Mouse (Mus musculus) naive thymus-derived CD4-positive, alpha-beta T cell, adult 2 months (primary cell): ENCODE data around the gene Sap30l.
"Not testable (repeated sequence)": the region's sequence is repeated elsewhere in the genome, so short reads cannot be mapped to it uniquely, and the experiment has no call there.

Source experiments
- DNase-seq: peaks from one replicate; pipeline ENCODE4 v3.0.0-alpha.2; 2011; ENCODE audit warnings: low read depth

The Sap30l gene

GRCm38 (mm10) chr11:57800266-57800951 is 1.0 kb upstream of the Sap30l start:
- DNase-seq: peak; percentile 54

- DNase-seq: peak; percentile 52
Measured at GRCm38 (mm10) chr11:57801766-57802510, 501 bp downstream of the Sap30l start.

- peak; percentile 49 for DNase-seq
Measured at GRCm38 (mm10) chr11:57802511-57802870, 1.1 kb downstream of the Sap30l start.

GRCm38 (mm10) chr11:57805047-57805446 is 3.6 kb downstream of the Sap30l start:
- no peak for DNase-seq

GRCm38 (mm10) chr11:57809017-57809731 is 7.7 kb downstream of the Sap30l start:
- DNase-seq: no peak

GRCm38 (mm10) chr11:57809732-57810098 is 8.3 kb downstream of the Sap30l start:
- no peak for DNase-seq

GRCm38 (mm10) chr11:57811006-57811405 is 9.6 kb downstream of the Sap30l start:
- no peak for DNase-seq

GRCm38 (mm10) chr11:57812212-57812611 is 10.8 kb downstream of the Sap30l start:
- DNase-seq: no peak

GRCm38 (mm10) chr11:57813641-57814040 is 12.2 kb downstream of the Sap30l start:
- no peak for DNase-seq

GRCm38 (mm10) chr11:57818189-57818588 is 16.8 kb downstream of the Sap30l start:
- DNase-seq: no peak

GRCm38 (mm10) chr11:57819999-57820581 is 18.7 kb downstream of the Sap30l start:
- DNase-seq: peak; percentile 77

GRCm38 (mm10) chr11:57823159-57823558 is 21.7 kb downstream of the Sap30l start:
- DNase-seq: not testable (repeated sequence)

- no peak for DNase-seq
Measured at GRCm38 (mm10) chr11:57823714-57824113, 22.3 kb downstream of the Sap30l start.

GRCm38 (mm10) chr11:57825234-57825633 is 23.8 kb downstream of the Sap30l start:
- peak; percentile 28 for DNase-seq

- peak; percentile 31 for DNase-seq
Measured at GRCm38 (mm10) chr11:57827048-57827914, 25.8 kb downstream of the Sap30l start.

- peak; percentile 32 for DNase-seq
Measured at GRCm38 (mm10) chr11:57827915-57828545, 26.6 kb downstream of the Sap30l start.

- DNase-seq: peak; percentile 16
Measured at GRCm38 (mm10) chr11:57828955-57829870, 27.8 kb downstream of the Sap30l start.

- DNase-seq: no peak
Measured at GRCm38 (mm10) chr11:57829871-57830775, 28.7 kb downstream of the Sap30l start.

GRCm38 (mm10) chr11:57831281-57831781 is 29.9 kb downstream of the Sap30l start:
- DNase-seq: no peak
